Mouse (Mus musculus): ENCODE data around the gene Napa.

- no peak for TF ChIP-seq CTCF (IDR thresholded peaks at IDR 0.05; ENCODE audit: low read depth)
- TF ChIP-seq EP300 (IDR thresholded peaks at IDR 0.05; ENCODE audit: low read depth), result no peak
These were observed 36.8 kb upstream of the Napa start, which contains the start of gene Zfp541 for GRCm38 (mm10) chr7:16061219-16062098.
